Mouse (Mus musculus): ENCODE data around the gene 4930451I11Rik. TPM values are rescaled to one million over a fixed set of nuclear protein-coding genes. Genes with fewer than 3 reads are reported as not detected.

Gene 4930451I11Rik
- polyA plus RNA-seq, 1 experiment from 2014 or later: not detected

- Histone ChIP-seq H3K9me3 (no peaks in the 10 kb centered on the region), H3K4me1 (peaks cover 14% of the 10 kb centered on the region), H3K27ac (no peak overlapping the region), H3K4me3 (no peak overlapping the region), H3K9ac (no peak overlapping the region; the same call in 1 of the 2 replicates), H3K27me3 (no peaks in the 10 kb centered on the region), H3K4me2 (replicated peaks) (no peak overlapping the region), H3K36me3 (peaks cover 62% of the 10 kb centered on the region)
- no peak for ATAC-seq (ENCODE audit: insufficient number of reproducible peaks, insufficient read depth, low FRiP score, low TSS enrichment)
- WGBS: 95% methylated on average over 4 of the region's 4 CpGs
These were observed 42.3 kb downstream of the 4930451I11Rik start for GRCm38 (mm10) chr7:126789141-126789540.

DNA sequence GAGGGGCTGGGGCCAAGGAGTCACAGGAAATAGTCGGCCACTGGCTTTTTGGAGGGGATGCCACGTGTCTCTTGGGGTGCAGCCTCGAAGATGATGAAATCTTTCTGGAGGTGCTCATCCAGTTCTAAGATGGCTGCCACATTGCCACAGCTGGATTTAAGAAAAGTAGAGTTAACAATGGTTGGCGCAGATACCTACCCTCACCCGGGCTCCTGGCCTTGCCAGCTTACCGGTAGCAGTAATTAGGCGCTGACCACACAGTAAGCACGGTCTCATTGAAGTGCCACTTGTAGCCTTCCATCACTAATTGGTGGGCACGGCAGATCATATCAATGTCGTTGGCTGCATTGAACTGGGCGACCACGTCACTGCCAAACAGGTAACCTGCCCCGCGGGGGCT is 45.3 kb downstream of the 4930451I11Rik start:
- ATAC-seq (ENCODE audit: insufficient number of reproducible peaks, insufficient read depth, low FRiP score, low TSS enrichment): no peak
- H3K27ac ChIP-seq: no peak overlapping the region
- peaks cover 65% of the 10 kb centered on the region for H3K36me3 ChIP-seq

GRCm38 (mm10) chr7:126785056-126785455 is 46.4 kb downstream of the 4930451I11Rik start:
- no peaks in the 10 kb centered on the region for H3K27me3 ChIP-seq
- no peaks in the 10 kb centered on the region for H3K9me3 ChIP-seq
- 90% methylated on average over 4 of the region's 4 CpGs for WGBS
- peaks cover 61% of the 10 kb centered on the region for H3K36me3 ChIP-seq
- H3K27ac ChIP-seq: no peak overlapping the region
- H3K4me1 ChIP-seq: peaks cover 13% of the 10 kb centered on the region
- no peak overlapping the region for H3K9ac ChIP-seq
- no peak overlapping the region for H3K4me3 ChIP-seq
- ATAC-seq (ENCODE audit: insufficient number of reproducible peaks, insufficient read depth, low FRiP score, low TSS enrichment): no peak
- no peak overlapping the region for H3K4me2 ChIP-seq (replicated peaks)

More for the DNA sequence above, 45.3 kb downstream of the 4930451I11Rik start:
- Histone ChIP-seq H3K9me3 (no peaks in the 10 kb centered on the region), H3K9ac (no peak overlapping the region), H3K4me1 (peaks cover 16% of the 10 kb centered on the region), H3K27me3 (no peaks in the 10 kb centered on the region), H3K4me3 (no peak overlapping the region), H3K4me2 (replicated peaks) (no peak overlapping the region)
- 92% methylated on average over 14 of the region's 14 CpGs for WGBS

- no peaks in the 10 kb centered on the region for H3K27me3 ChIP-seq
- H3K4me1 ChIP-seq: peaks cover 15% of the 10 kb centered on the region
- no peak overlapping the region for H3K27ac ChIP-seq
- no peak overlapping the region for H3K4me2 ChIP-seq (replicated peaks)
- no peak for ATAC-seq (ENCODE audit: insufficient number of reproducible peaks, insufficient read depth, low FRiP score, low TSS enrichment)
- no peak overlapping the region for H3K9ac ChIP-seq
- peaks cover 55% of the 10 kb centered on the region for H3K36me3 ChIP-seq
- 87% methylated on average over 7 of the region's 7 CpGs for WGBS
- no peaks in the 10 kb centered on the region for H3K9me3 ChIP-seq
- no peak overlapping the region for H3K4me3 ChIP-seq
These were observed 47.0 kb downstream of the 4930451I11Rik start for GRCm38 (mm10) chr7:126784469-126784868.

DNA sequence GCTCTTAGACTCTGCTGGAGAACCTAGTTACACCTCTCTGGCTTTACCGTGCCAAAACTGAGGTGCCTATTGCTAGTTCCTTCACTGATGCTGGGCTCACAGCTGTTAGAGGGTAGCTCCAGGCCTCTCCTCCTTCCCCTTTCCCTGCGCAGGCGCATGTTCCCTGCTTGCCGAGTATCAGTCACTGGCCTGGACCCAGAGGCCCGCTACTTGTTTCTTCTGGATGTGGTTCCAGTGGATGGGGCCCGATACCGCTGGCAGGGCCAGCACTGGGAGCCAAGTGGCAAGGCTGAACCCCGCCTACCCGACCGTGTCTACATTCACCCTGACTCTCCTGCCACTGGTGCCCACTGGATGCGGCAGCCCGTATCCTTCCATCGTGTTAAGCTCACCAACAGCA is 48.7 kb downstream of the 4930451I11Rik start:
- no peak overlapping the region for H3K27ac ChIP-seq

GRCm38 (mm10) chr7:126781661-126782370 is 49.6 kb downstream of the 4930451I11Rik start:
- H3K27me3 ChIP-seq: no peaks in the 10 kb centered on the region
- no peak overlapping the region for H3K4me3 ChIP-seq
- H3K9ac ChIP-seq: 0 out of 2 replicates have a peak overlapping the region, but pooled peaks have one; percentile 43
- H3K4me1 ChIP-seq: peaks cover 29% of the 10 kb centered on the region
- H3K4me2 ChIP-seq (replicated peaks): peak overlapping the region; percentile 89
- no peaks in the 10 kb centered on the region for H3K9me3 ChIP-seq
- no peak for ATAC-seq (ENCODE audit: insufficient number of reproducible peaks, insufficient read depth, low FRiP score, low TSS enrichment)
- 0 out of 2 replicates have a peak overlapping the region, but pooled peaks have one; percentile 24 for H3K27ac ChIP-seq
- peaks cover 33% of the 10 kb centered on the region for H3K36me3 ChIP-seq
- WGBS: 33% methylated on average over 11 of the region's 11 CpGs

More for the DNA sequence above, 48.7 kb downstream of the 4930451I11Rik start:
- Histone ChIP-seq H3K4me2 (replicated peaks) (no peak overlapping the region), H3K9me3 (no peaks in the 10 kb centered on the region), H3K4me1 (peaks cover 21% of the 10 kb centered on the region), H3K9ac (no peak overlapping the region), H3K27me3 (no peaks in the 10 kb centered on the region), H3K36me3 (peaks cover 42% of the 10 kb centered on the region), H3K4me3 (no peak overlapping the region)
- no peak for ATAC-seq (ENCODE audit: insufficient number of reproducible peaks, insufficient read depth, low FRiP score, low TSS enrichment)
- 89% methylated on average over 13 of the region's 13 CpGs for WGBS

- H3K27ac ChIP-seq: peak within 1 kb of the TSS; percentile 75
- peak within 1 kb of the TSS; percentile 43 for H3K9ac ChIP-seq
- peaks cover 32% of the 10 kb centered on the region for H3K4me1 ChIP-seq
These were observed 50.3 kb downstream of the 4930451I11Rik start, which contains the start of gene Tbx6 for GRCm38 (mm10) chr7:126780971-126781635. Gene Tbx6, plus strand, starts transcription at chr7:126781483.

More at GRCm38 (mm10) chr7:126780971-126781635, 50.3 kb downstream of the 4930451I11Rik start, which contains the start of gene Tbx6:
- 7% methylated on average over 22 of the region's 22 CpGs for WGBS
- peak within 1 kb of the TSS; percentile 89 for H3K4me2 ChIP-seq (replicated peaks)
- no peak for ATAC-seq (ENCODE audit: insufficient number of reproducible peaks, insufficient read depth, low FRiP score, low TSS enrichment)
- H3K27me3 ChIP-seq: no peaks in the 10 kb centered on the region
- H3K9me3 ChIP-seq: no peaks in the 10 kb centered on the region
- peaks cover 26% of the 10 kb centered on the region for H3K36me3 ChIP-seq
- peak within 1 kb of the TSS; percentile 34 for H3K4me3 ChIP-seq

Other genes starting within 250 kb of the 4930451I11Rik start
- 0.59 and 0.96 TPM in 2 replicates for gene Apobr, start 246.7 kb downstream of the 4930451I11Rik start, polyA plus RNA-seq (2016; fragmentation: Nextera tagmentation; extraction: Ambion mirVana)
- 33.3 and 34.4 TPM in 2 replicates for gene Cln3, start 245.8 kb downstream of the 4930451I11Rik start, polyA plus RNA-seq (2016; fragmentation: Nextera tagmentation; extraction: Ambion mirVana)
- gene Il27, start 236.7 kb downstream of the 4930451I11Rik start, polyA plus RNA-seq (2016; fragmentation: Nextera tagmentation; extraction: Ambion mirVana): not detected in 2 replicates
- 4.3 and 5.6 TPM in 2 replicates for gene Nupr1, start 200.8 kb downstream of the 4930451I11Rik start, polyA plus RNA-seq (2016; fragmentation: Nextera tagmentation; extraction: Ambion mirVana)
- gene Sgf29, start 182.3 kb downstream of the 4930451I11Rik start, polyA plus RNA-seq (2016; fragmentation: Nextera tagmentation; extraction: Ambion mirVana): 43.6 and 48.2 TPM in 2 replicates
- gene Sult1a1, start 155.2 kb downstream of the 4930451I11Rik start, polyA plus RNA-seq (2016; fragmentation: Nextera tagmentation; extraction: Ambion mirVana): 0.97 and 1.6 TPM in 2 replicates
- 138 and 141 TPM in 2 replicates for gene Bola2, start 136.2 kb downstream of the 4930451I11Rik start, polyA plus RNA-seq (2016; fragmentation: Nextera tagmentation; extraction: Ambion mirVana)
- gene Slx1b, start 135.9 kb downstream of the 4930451I11Rik start, polyA plus RNA-seq (2016; fragmentation: Nextera tagmentation; extraction: Ambion mirVana): 13.4 and 13.5 TPM in 2 replicates
- 37.8 and 39.0 TPM in 2 replicates for gene Coro1a, start 123.9 kb downstream of the 4930451I11Rik start, polyA plus RNA-seq (2016; fragmentation: Nextera tagmentation; extraction: Ambion mirVana)
- 52.2 and 54.5 TPM in 2 replicates for gene Mapk3, start 72.0 kb downstream of the 4930451I11Rik start, polyA plus RNA-seq (2016; fragmentation: Nextera tagmentation; extraction: Ambion mirVana)
- gene Gdpd3, start 65.3 kb downstream of the 4930451I11Rik start, polyA plus RNA-seq (2016; fragmentation: Nextera tagmentation; extraction: Ambion mirVana): 1.00 and 1.6 TPM in 2 replicates
- 118 and 119 TPM in 2 replicates for gene Ypel3, start 54.7 kb downstream of the 4930451I11Rik start, polyA plus RNA-seq (2016; fragmentation: Nextera tagmentation; extraction: Ambion mirVana)
- gene Tbx6, start 50.2 kb downstream of the 4930451I11Rik start, polyA plus RNA-seq (2016; fragmentation: Nextera tagmentation; extraction: Ambion mirVana): 0.61 and 0.85 TPM in 2 replicates
- gene Ppp4c, start 39.1 kb downstream of the 4930451I11Rik start, polyA plus RNA-seq (2016; fragmentation: Nextera tagmentation; extraction: Ambion mirVana): 362 and 385 TPM in 2 replicates
- gene Fam57b, start 34.0 kb downstream of the 4930451I11Rik start, polyA plus RNA-seq (2016; fragmentation: Nextera tagmentation; extraction: Ambion mirVana): 1.2 and 2.0 TPM in 2 replicates
- 2.1 and 2.8 TPM in 2 replicates for gene Doc2a, start 15.8 kb upstream of the 4930451I11Rik start, polyA plus RNA-seq (2016; fragmentation: Nextera tagmentation; extraction: Ambion mirVana)
- gene Hirip3, start 30.3 kb upstream of the 4930451I11Rik start, polyA plus RNA-seq (2016; fragmentation: Nextera tagmentation; extraction: Ambion mirVana): 43.7 and 45.6 TPM in 2 replicates
- gene Ino80e, start 30.7 kb upstream of the 4930451I11Rik start, polyA plus RNA-seq (2016; fragmentation: Nextera tagmentation; extraction: Ambion mirVana): 96.7 and 99.6 TPM in 2 replicates
- gene Taok2, start 53.1 kb upstream of the 4930451I11Rik start, polyA plus RNA-seq (2016; fragmentation: Nextera tagmentation; extraction: Ambion mirVana): 57.7 and 61.3 TPM in 2 replicates
- gene Tmem219, start 91.3 kb upstream of the 4930451I11Rik start, polyA plus RNA-seq (2016; fragmentation: Nextera tagmentation; extraction: Ambion mirVana): 18.6 and 22.2 TPM in 2 replicates
- 20.6 and 25.0 TPM in 2 replicates for gene Kctd13, start 97.2 kb upstream of the 4930451I11Rik start, polyA plus RNA-seq (2016; fragmentation: Nextera tagmentation; extraction: Ambion mirVana)
- 0.55 and 0.77 TPM in 2 replicates for gene Asphd1, start 117.9 kb upstream of the 4930451I11Rik start, polyA plus RNA-seq (2016; fragmentation: Nextera tagmentation; extraction: Ambion mirVana)
- gene Sez6l2, start 118.9 kb upstream of the 4930451I11Rik start, polyA plus RNA-seq (2016; fragmentation: Nextera tagmentation; extraction: Ambion mirVana): 0.97 and 1.8 TPM in 2 replicates
- 88.0 and 94.0 TPM in 2 replicates for gene Cdipt, start 144.3 kb upstream of the 4930451I11Rik start, polyA plus RNA-seq (2016; fragmentation: Nextera tagmentation; extraction: Ambion mirVana)
- gene Cdiptos, start 144.5 kb upstream of the 4930451I11Rik start, polyA plus RNA-seq (2016; fragmentation: Nextera tagmentation; extraction: Ambion mirVana): 0.53 and 1.6 TPM in 2 replicates
- 5.6 and 7.1 TPM in 2 replicates for gene Mvp, start 183.0 kb upstream of the 4930451I11Rik start, polyA plus RNA-seq (2016; fragmentation: Nextera tagmentation; extraction: Ambion mirVana)
- 0.37 TPM in 1 of 2 replicates, not detected in the other for gene Pagr1b, start 184.8 kb upstream of the 4930451I11Rik start, polyA plus RNA-seq (2016; fragmentation: Nextera tagmentation; extraction: Ambion mirVana)
- 51.4 and 76.7 TPM in 2 replicates for gene Pagr1a, start 185.7 kb upstream of the 4930451I11Rik start, polyA plus RNA-seq (2016; fragmentation: Nextera tagmentation; extraction: Ambion mirVana)
- 59.3 and 77.8 TPM in 2 replicates for gene Gm42742, start 189.5 kb upstream of the 4930451I11Rik start, polyA plus RNA-seq (2016; fragmentation: Nextera tagmentation; extraction: Ambion mirVana)
- gene Prrt2, start 189.6 kb upstream of the 4930451I11Rik start, polyA plus RNA-seq (2016; fragmentation: Nextera tagmentation; extraction: Ambion mirVana): 8.9 and 9.6 TPM in 2 replicates
- gene Maz, start 195.4 kb upstream of the 4930451I11Rik start, polyA plus RNA-seq (2016; fragmentation: Nextera tagmentation; extraction: Ambion mirVana): 118 and 122 TPM in 2 replicates
- gene Kif22, start 210.8 kb upstream of the 4930451I11Rik start, polyA plus RNA-seq (2016; fragmentation: Nextera tagmentation; extraction: Ambion mirVana): 136 and 141 TPM in 2 replicates

All from embryonic facial prominence, embryonic 12.5 days (tissue).